Mouse (Mus musculus) inflammation-experienced regulatory T-cells (primary cell): ENCODE results near the gene Xlr4c. TPM values are rescaled to one million over a fixed set of nuclear protein-coding genes. Genes with fewer than 3 reads are reported as not detected.

ENCODE experiments used
- polyA plus RNA-seq, 2 experiments: library from polyadenylated mRNA; unstranded; fragments of 100-300 nt; shearing (Covaris generic); gene quantifications; one replicate each; pipeline ENCODE4 v1.2.1; 2017

Xlr4c gene
- polyA plus RNA-seq = 10 to 100 TPM; 49.4 to 76.7 TPM

DNA sequence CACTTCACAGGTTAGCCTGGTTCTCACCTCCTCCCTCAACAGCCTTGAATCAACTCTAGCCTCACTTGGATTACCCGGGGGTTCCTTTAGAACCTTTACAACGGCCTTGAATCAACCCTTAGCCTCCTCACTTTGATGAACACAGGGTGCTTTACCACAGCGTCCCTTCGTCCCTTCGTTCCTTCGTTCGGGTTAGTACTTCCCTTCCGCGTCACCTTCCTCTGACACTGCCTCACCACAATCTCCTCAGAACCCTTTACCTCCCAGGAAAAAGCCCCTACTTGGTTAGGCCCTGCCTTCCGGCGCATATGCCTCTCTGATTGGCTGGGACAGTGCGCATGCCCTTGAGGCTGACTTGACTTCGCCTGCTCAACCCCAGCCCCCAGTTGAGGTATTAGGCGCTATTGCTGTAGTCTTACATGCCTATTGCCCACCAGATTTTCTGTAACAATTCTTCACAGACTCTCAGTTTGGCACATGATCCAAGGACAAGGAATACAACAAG lies at the start of gene Xlr4c:
Xlr4c (minus strand) TSS at position 310 of the 505 bp plus-strand sequence.

DNA sequence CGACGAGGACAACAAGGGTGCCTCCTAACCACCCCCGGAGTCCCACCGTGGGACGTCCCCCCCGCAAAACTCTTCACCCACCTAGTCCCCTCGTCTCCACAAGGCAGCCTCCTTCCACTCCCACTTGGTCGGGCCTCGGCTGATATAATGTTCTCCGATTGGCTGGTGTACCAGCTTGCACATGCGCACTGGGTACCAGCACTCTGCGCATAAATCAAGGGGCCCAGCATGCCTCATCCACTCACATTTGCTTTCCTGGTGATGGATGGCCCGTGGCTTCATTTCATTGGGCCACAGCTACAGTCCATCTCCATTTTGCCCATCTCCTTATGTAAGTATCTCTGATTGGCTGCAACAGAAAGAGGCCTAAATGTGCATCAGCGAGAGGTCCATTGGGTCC lies 22.3 kb upstream of the Xlr4c start, which contains the start of gene Xlr3c:
Xlr3c (minus strand) TSS at position 121 of the 400 bp plus-strand sequence.

DNA sequence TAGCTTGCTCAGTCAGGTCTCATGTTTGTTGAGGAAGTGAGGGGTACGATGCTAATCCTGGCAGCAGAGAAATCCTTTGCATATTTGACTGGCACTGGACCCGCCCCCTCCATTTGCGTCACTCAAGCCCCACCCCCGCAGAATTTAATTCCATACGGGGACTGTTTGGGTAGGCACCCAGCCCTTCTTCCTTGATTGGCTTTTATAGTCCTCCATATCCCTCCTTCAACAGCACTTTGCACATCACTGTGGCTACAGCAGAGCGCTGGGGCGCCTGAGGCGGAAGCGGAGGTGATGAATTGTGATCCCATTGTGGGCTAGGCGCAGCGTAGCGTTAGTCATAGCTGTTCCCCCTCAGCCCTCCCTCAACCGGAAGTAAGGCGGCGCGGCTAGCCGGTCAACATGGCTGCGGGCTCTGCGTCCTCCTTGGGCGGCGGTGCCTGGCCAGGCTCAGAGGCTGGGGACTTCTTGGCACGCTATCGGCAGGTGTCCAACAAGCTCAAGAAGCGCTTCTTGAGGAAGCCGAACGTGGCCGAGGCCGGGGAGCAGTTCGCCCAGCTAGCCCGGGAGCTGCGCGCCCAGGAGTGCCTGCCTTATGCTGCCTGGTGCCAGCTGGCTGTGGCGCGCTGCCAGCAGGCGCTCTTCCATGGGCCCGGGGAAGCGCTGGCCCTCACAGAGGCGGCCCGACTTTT lies 14.9 kb downstream of the Xlr4c start, which contains the start of gene F8a:
F8a (plus strand) TSS at position 378 of the 692 bp plus-strand sequence.

DNA sequence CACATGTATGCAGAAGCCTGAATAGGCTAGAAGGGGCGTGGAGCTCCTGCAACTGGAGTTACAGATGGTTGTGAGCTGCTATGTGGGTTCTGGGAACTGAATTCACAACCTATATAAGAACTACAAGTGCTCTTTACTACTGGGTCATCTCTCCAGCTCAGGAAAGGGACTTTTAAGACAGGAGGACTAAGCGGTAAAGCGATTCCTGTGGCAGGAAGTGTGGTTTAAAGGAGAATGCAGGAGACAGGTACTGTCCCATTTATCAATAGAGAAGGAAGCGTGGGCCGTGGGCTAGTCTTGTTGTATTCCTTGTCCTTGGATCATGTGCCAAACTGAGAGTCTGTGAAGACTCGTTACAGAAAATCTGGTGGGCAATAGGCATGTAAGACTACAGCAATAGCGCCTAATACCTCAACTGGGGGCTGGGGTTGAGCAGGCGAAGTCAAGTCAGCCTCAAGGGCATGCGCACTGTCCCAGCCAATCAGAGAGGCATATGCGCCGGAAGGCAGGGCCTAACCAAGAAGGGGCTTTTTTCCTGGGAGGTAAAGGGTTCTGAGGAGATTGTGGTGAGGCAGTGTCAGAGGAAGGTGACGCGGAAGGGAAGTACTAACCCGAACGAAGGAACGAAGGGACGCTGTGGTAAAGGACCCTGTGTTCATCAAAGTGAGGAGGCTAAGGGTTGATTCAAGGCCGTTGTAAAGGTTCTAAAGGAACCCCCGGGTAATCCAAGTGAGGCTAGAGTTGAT lies 28.9 kb downstream of the Xlr4c start, which contains the start of gene Xlr4b:
Xlr4b (plus strand) TSS at position 515 of the 746 bp plus-strand sequence.

DNA sequence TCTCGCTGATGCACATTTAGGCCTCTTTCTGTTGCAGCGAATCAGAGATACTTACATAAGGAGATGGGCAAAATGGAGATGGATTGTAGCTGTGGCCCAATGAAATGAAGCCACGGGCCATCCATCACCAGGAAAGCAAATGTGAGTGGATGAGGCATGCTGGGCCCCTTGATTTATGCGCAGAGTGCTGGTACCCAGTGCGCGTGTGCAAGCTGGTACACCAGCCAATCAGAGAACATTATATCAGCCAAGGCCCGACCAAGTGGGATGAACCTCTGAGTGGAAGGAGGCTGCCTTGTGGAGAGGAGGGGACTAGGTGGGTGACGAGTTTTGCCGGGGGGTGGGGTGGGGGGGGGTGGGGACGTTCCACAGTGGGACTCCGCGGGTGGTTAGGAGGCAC lies 51.0 kb downstream of the Xlr4c start, which contains the start of gene Xlr3b:
Xlr3b (plus strand) TSS at position 274 of the 400 bp plus-strand sequence.

Other genes with a start within 250 kb of the Xlr4c start
- gene Pnma5, start 206.0 kb downstream of the Xlr4c start, polyA plus RNA-seq = under 1 TPM in 1 of 2 experiments, not detected in 1; 0.88 TPM
- gene Pnma3, start 178.3 kb downstream of the Xlr4c start, polyA plus RNA-seq = not detected
- 10 to 100 TPM; 77.0 to 88.6 TPM for gene Xlr4a, start 160.7 kb downstream of the Xlr4c start, polyA plus RNA-seq
- gene Xlr3a, start 146.0 kb downstream of the Xlr4c start, polyA plus RNA-seq = 1 to 10 TPM; 1.8 to 3.7 TPM
- gene Gm14685, start 126.1 kb downstream of the Xlr4c start, polyA plus RNA-seq = under 1 TPM in 1 of 2 experiments, not detected in 1; 0.71 TPM
- gene Xlr5b, start 94.3 kb downstream of the Xlr4c start, polyA plus RNA-seq = not detected
- gene DXBay18, start 93.7 kb downstream of the Xlr4c start, polyA plus RNA-seq = under 1 TPM in 1 of 2 experiments, not detected in 1; 0.65 TPM
- gene Spin2d, start 66.1 kb downstream of the Xlr4c start, polyA plus RNA-seq = not detected
- 10 to 100 TPM; 26.2 to 30.7 TPM for gene Xlr3b, start 50.9 kb downstream of the Xlr4c start, polyA plus RNA-seq
- 100 to 1,000 TPM; 124 to 139 TPM for gene Xlr4b, start 28.8 kb downstream of the Xlr4c start, polyA plus RNA-seq
- 10 to 100 TPM; 21.8 to 26.9 TPM for gene F8a, start 14.8 kb downstream of the Xlr4c start, polyA plus RNA-seq
- not detected for gene Xlr3c, start 22.3 kb upstream of the Xlr4c start, polyA plus RNA-seq
- under 1 TPM in 1 of 2 experiments, not detected in 1; 0.31 TPM for gene Xlr5a, start 49.8 kb upstream of the Xlr4c start, polyA plus RNA-seq
- under 1 TPM in 1 of 2 experiments, not detected in 1; 0.22 TPM for gene Xlr5c, start 49.8 kb upstream of the Xlr4c start, polyA plus RNA-seq
- under 1 TPM in 1 of 2 experiments, not detected in 1; 0.21 TPM for gene Gm45015, start 93.7 kb upstream of the Xlr4c start, polyA plus RNA-seq
- gene Zfp275, start 99.5 kb upstream of the Xlr4c start, polyA plus RNA-seq = 10 to 100 TPM in 1 of 2 experiments, 1 to 10 TPM in 1; 8.9 to 14.7 TPM
- not detected for gene Gm18336, start 155.6 kb upstream of the Xlr4c start, polyA plus RNA-seq
- gene Zfp92, start 168.0 kb upstream of the Xlr4c start, polyA plus RNA-seq = under 1 TPM in 1 of 2 experiments, not detected in 1; 0.30 TPM
- gene Trex2, start 192.2 kb upstream of the Xlr4c start, polyA plus RNA-seq = not detected
- 10 to 100 TPM; 23.2 to 27.2 TPM for gene Haus7, start 215.9 kb upstream of the Xlr4c start, polyA plus RNA-seq
- gene Bgn, start 240.5 kb upstream of the Xlr4c start, polyA plus RNA-seq = not detected